Mouse (Mus musculus): ENCODE results near the gene Ghrhr. TPM values are rescaled to one million over a fixed set of nuclear protein-coding genes. Genes with fewer than 3 reads are reported as not detected.

Gene Ghrhr
- polyA plus RNA-seq, 1 experiment from 2014 or later, result not detected

- WGBS, result 76% methylated on average over 3 of the region's 3 CpGs
- peak; percentile 24 for ATAC-seq (ENCODE audit: low FRiP score)
- no peaks in the 10 kb centered on the region for H3K27me3 ChIP-seq (replicated peaks)
- H3K4me2 ChIP-seq, result no peak overlapping the region
- H3K9me3 ChIP-seq (replicated peaks), result no peaks in the 10 kb centered on the region
- no peak overlapping the region for H3K9ac ChIP-seq (replicated peaks)
- peak overlapping the region; percentile 77 for H3K27ac ChIP-seq (replicated peaks)
- no peaks in the 10 kb centered on the region for H3K36me3 ChIP-seq
- H3K4me1 ChIP-seq, result peaks cover 26% of the 10 kb centered on the region
- no peak overlapping the region for H3K4me3 ChIP-seq (replicated peaks)
Observed at GRCm38 (mm10) chr6:55420411-55420810, 44.3 kb downstream of the Ghrhr start.

GRCm38 (mm10) chr6:55420869-55421361 lies 44.8 kb downstream of the Ghrhr start:
- Histone ChIP-seq H3K9ac (replicated peaks) (no peak overlapping the region), H3K4me3 (replicated peaks) (no peak overlapping the region), H3K27me3 (replicated peaks) (no peaks in the 10 kb centered on the region), H3K27ac (replicated peaks) (peak overlapping the region; percentile 77), H3K36me3 (no peaks in the 10 kb centered on the region), H3K4me2 (no peak overlapping the region), H3K4me1 (peaks cover 26% of the 10 kb centered on the region), H3K9me3 (replicated peaks) (no peaks in the 10 kb centered on the region)
- WGBS, result 0% methylated on average over 1 of the region's 1 CpGs
- ATAC-seq (ENCODE audit: low FRiP score), result peak; percentile 76; the same call in 1 of the 2 replicates

- no peak for ATAC-seq (ENCODE audit: low FRiP score)
- no peaks in the 10 kb centered on the region for H3K36me3 ChIP-seq
- no peak overlapping the region for H3K27ac ChIP-seq (replicated peaks)
- H3K4me1 ChIP-seq, result peaks cover 28% of the 10 kb centered on the region
- H3K4me2 ChIP-seq, result no peak overlapping the region
- no peaks in the 10 kb centered on the region for H3K27me3 ChIP-seq (replicated peaks)
- no peak overlapping the region for H3K4me3 ChIP-seq (replicated peaks)
- H3K9ac ChIP-seq (replicated peaks), result no peak overlapping the region
- no peaks in the 10 kb centered on the region for H3K9me3 ChIP-seq (replicated peaks)
Observed at GRCm38 (mm10) chr6:55432121-55432520, 56.0 kb downstream of the Ghrhr start.

DNA sequence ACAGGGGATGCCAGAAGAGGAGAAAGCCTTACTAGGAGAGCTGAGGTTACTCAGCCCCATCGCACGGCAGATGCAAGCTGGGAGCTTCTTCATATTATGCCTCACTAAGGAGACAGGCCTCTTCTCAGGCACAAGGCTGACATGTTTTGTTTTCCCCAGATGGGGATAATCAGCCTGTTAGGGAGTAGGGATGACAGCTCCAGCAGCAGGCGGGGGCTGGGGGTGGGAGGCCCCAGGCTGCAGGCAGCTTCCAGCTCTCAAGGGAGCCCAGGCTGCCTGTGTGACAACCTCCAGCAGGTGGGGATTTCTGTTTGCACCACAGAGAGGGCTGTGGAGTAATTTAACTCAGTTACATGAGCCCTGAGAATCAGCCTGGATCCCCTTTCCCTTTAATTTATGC lies 58.3 kb downstream of the Ghrhr start:
- Histone ChIP-seq H3K27ac (replicated peaks) (0 out of 2 replicates have a peak overlapping the region, but pooled peaks have one; percentile 19), H3K27me3 (replicated peaks) (no peaks in the 10 kb centered on the region), H3K4me1 (peaks cover 28% of the 10 kb centered on the region), H3K4me2 (no peak overlapping the region), H3K9ac (replicated peaks) (no peak overlapping the region), H3K4me3 (replicated peaks) (no peak overlapping the region), H3K9me3 (replicated peaks) (no peaks in the 10 kb centered on the region), H3K36me3 (no peaks in the 10 kb centered on the region)
- 15% methylated on average over 3 of the region's 3 CpGs for WGBS
- ATAC-seq (ENCODE audit: low FRiP score), result peak; percentile 37; the same call in 1 of the 2 replicates

DNA sequence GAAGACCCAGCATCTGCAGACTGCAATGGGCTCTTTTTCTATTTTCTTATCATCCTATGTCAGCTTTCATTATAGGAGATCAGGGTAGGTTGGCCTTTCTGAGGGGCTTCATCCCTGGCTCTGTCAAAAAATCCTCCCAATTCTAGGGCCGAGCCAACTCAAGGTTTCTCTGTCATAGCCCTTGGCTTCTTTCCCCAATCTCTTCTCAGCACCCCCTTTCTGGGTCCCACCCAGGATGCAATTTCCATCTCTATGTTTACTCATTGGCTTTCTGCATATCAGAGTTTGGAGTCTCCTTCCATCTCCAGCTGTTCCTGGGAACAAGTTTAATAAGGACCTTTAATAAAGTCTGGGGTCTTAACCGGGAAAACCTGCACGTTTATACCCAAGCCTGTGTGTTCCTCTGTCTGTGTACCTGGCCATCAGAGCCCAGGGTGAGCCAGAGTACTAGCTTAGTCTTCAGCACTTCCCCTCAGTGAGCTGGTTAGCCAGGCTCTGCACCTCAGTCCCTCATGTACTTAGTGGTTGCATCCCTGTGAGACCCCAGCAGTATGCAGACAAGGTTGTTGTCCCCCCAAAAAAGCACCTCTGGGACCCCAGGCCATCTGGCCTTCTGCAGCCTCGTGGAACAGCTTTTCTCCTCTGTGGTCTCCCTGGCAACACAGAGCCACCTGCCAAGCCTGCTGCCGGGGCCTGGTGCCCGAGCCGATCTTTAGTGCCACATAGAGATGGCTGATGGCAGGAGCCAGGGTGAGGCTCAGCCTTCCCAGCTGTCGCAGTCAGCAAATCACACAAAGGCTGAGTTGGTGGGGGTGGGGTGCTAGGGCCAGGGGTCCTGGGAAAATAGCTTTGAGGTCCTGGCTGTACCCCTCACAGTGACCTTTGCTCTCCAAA lies 59.4 kb downstream of the Ghrhr start:
- peak; percentile 83 for ATAC-seq (ENCODE audit: low FRiP score)
- no peaks in the 10 kb centered on the region for H3K27me3 ChIP-seq (replicated peaks)
- peak overlapping the region; percentile 65 for H3K27ac ChIP-seq (replicated peaks)
- WGBS, result 31% methylated on average over 8 of the region's 8 CpGs
- no peak overlapping the region for H3K4me3 ChIP-seq (replicated peaks)
- no peak overlapping the region for H3K9ac ChIP-seq (replicated peaks)
- no peaks in the 10 kb centered on the region for H3K36me3 ChIP-seq
- H3K4me2 ChIP-seq, result no peak overlapping the region
- no peaks in the 10 kb centered on the region for H3K9me3 ChIP-seq (replicated peaks)
- H3K4me1 ChIP-seq, result peaks cover 28% of the 10 kb centered on the region

- Histone ChIP-seq H3K27ac (replicated peaks) (no peak overlapping the region), H3K4me3 (replicated peaks) (no peak overlapping the region), H3K36me3 (no peaks in the 10 kb centered on the region), H3K9me3 (replicated peaks) (no peaks in the 10 kb centered on the region), H3K9ac (replicated peaks) (no peak overlapping the region), H3K27me3 (replicated peaks) (no peaks in the 10 kb centered on the region), H3K4me1 (peaks cover 28% of the 10 kb centered on the region), H3K4me2 (no peak overlapping the region)
- WGBS, result 45% methylated on average over 3 of the region's 3 CpGs
- ATAC-seq (ENCODE audit: low FRiP score), result no peak
Observed at GRCm38 (mm10) chr6:55437919-55438318, 61.8 kb downstream of the Ghrhr start.

Other genes with a start within 250 kb of the Ghrhr start
- gene Crhr2, start 243.3 kb upstream of the Ghrhr start, polyA plus RNA-seq (2015; fragmentation: Nextera tagmentation; extraction: Ambion mirVana), result 1.3 and 1.5 TPM in 2 replicates
- gene Inmt, start 201.3 kb upstream of the Ghrhr start, polyA plus RNA-seq (2015; fragmentation: Nextera tagmentation; extraction: Ambion mirVana), result not detected in 2 replicates
- 10.3 and 10.7 TPM in 2 replicates for gene Mindy4, start 172.9 kb upstream of the Ghrhr start, polyA plus RNA-seq (2015; fragmentation: Nextera tagmentation; extraction: Ambion mirVana)
- gene Aqp1, start 39.9 kb upstream of the Ghrhr start, polyA plus RNA-seq (2015; fragmentation: Nextera tagmentation; extraction: Ambion mirVana), result 7.4 and 11.5 TPM in 2 replicates
- gene Adcyap1r1, start 75.7 kb downstream of the Ghrhr start, polyA plus RNA-seq (2015; fragmentation: Nextera tagmentation; extraction: Ambion mirVana), result 51.1 and 55.5 TPM in 2 replicates